Mouse (Mus musculus) liver, embryonic 14.5 days (tissue): Measurements from ENCODE around the gene Prr23a2.

Experiments
- CTCF ChIP-seq: IDR thresholded peaks from 2 replicates; pipeline ENCODE4 v1.5.1; 2016; ENCODE audit warnings: antibody characterized with exemption, low read depth, control low read depth
- EP300 ChIP-seq: IDR thresholded peaks from 2 replicates; pipeline ENCODE4 v1.6.1; 2016; ENCODE audit warnings: antibody characterized with exemption, low read depth

- TF ChIP-seq CTCF (no peak), EP300 (no peak)
These were observed 35.8 kb upstream of the Prr23a2 start for GRCm38 (mm10) chr9:98820461-98820860.
